Mouse (Mus musculus) forebrain, embryonic 11.5 days (tissue): ENCODE measurements at regions not wholly inside any gene's neighbourhood (a gene's known extent, or its start where the extent isn't known, plus 50 kb on each side); places are given as distances from the start of the nearest gene placed in this dataset.

Experiments
- ATAC-seq: fragments of 200-750 bp; cut with Nextera tagmentation; replicated peaks from 2 replicates; pipeline ENCODE4 v1.8.0; 2017; ENCODE audit warnings: moderate TSS enrichment; ENCODE audit not compliant: low FRiP score
- DNase-seq: peaks from one replicate; pipeline ENCODE4 v3.0.0-alpha.2; 2017; ENCODE audit warnings: low spot score
- H3K27ac ChIP-seq: fragments of 300-500 bp; sonication (generic); 2 replicates; pipeline ENCODE4 v1.5.1; 2014; ENCODE audit warnings: low read depth, low read length
- H3K27me3 ChIP-seq: fragments of 300-500 bp; sonication (generic); 2 replicates; pipeline ENCODE4 v1.6.1; 2014; ENCODE audit warnings: mild to moderate bottlenecking, low read length, mixed read lengths; ENCODE audit not compliant: control insufficient read depth, insufficient read depth
- H3K36me3 ChIP-seq: fragments of 300-500 bp; sonication (generic); 2 replicates; pipeline ENCODE4 v1.6.1; 2014; ENCODE audit warnings: mild to moderate bottlenecking, low read length, moderate library complexity, mixed read lengths; ENCODE audit not compliant: control insufficient read depth, insufficient read depth
- H3K4me1 ChIP-seq: fragments of 300-500 bp; sonication (generic); replicated peaks from 2 replicates; pipeline ENCODE4 v1.6.1; 2014; ENCODE audit warnings: low read length, mixed read lengths; ENCODE audit not compliant: control insufficient read depth, insufficient read depth
- H3K4me2 ChIP-seq: fragments of 300-500 bp; sonication (generic); 2 replicates; pipeline ENCODE4 v1.6.1; 2014; ENCODE audit warnings: low read depth, mild to moderate bottlenecking, low read length, moderate library complexity, mixed read lengths; ENCODE audit not compliant: severe bottlenecking
- H3K4me3 ChIP-seq: fragments of 300-500 bp; sonication (generic); 2 replicates; pipeline ENCODE4 v1.5.1; 2014; ENCODE audit warnings: low read depth, low read length
- H3K9ac ChIP-seq: fragments of 300-500 bp; sonication (generic); 2 replicates; pipeline ENCODE4 v1.6.1; 2014; ENCODE audit warnings: low read length
- H3K9me3 ChIP-seq: fragments of 300-500 bp; sonication (generic); 2 replicates; pipeline ENCODE4 v1.6.1; 2016; ENCODE audit warnings: low read length, mixed read lengths; ENCODE audit not compliant: control insufficient read depth
- WGBS: fragments of 180-500 bp; shearing (Covaris S2); extraction: QIAGEN DNeasy Blood & Tissue Kit; methylation state at CpG from one replicate; pipeline ENCODE4 v1.1.7; 2014; 5-methylcytosine and 5-hydroxymethylcytosine counted together

GRCm38 (mm10) chr9:43514731-43515458, 204.2 kb downstream of the Trim29 start:
- WGBS, result 90% methylated on average over 16 of the region's 16 CpGs
- Histone ChIP-seq H3K9ac (no peak overlapping the region), H3K27ac (no peak overlapping the region), H3K9me3 (no peaks in the 10 kb centered on the region), H3K4me2 (no peak overlapping the region), H3K4me1 (no peaks in the 10 kb centered on the region), H3K4me3 (no peak overlapping the region), H3K36me3 (no peaks in the 10 kb centered on the region), H3K27me3 (no peaks in the 10 kb centered on the region)
- no peak for DNase-seq
- ATAC-seq, result no peak

GRCm38 (mm10) chr9:43520931-43521330, 210.3 kb downstream of the Trim29 start:
- Histone ChIP-seq H3K9ac (no peak overlapping the region), H3K27ac (no peak overlapping the region), H3K4me1 (peaks cover 3% of the 10 kb centered on the region; the same call in 1 of the 2 replicates), H3K36me3 (no peaks in the 10 kb centered on the region), H3K9me3 (no peaks in the 10 kb centered on the region), H3K4me3 (no peak overlapping the region), H3K27me3 (no peaks in the 10 kb centered on the region), H3K4me2 (no peak overlapping the region)
- no peak for DNase-seq
- no peak for ATAC-seq
- WGBS, result 94% methylated on average over 3 of the region's 3 CpGs

- Histone ChIP-seq H3K4me2 (no peak overlapping the region), H3K36me3 (no peaks in the 10 kb centered on the region), H3K9me3 (no peaks in the 10 kb centered on the region), H3K4me3 (no peak overlapping the region), H3K9ac (no peak overlapping the region), H3K27ac (no peak overlapping the region), H3K4me1 (peaks cover 3% of the 10 kb centered on the region; the same call in 1 of the 2 replicates), H3K27me3 (no peaks in the 10 kb centered on the region)
- no peak for DNase-seq
- 73% methylated on average over 4 of the region's 4 CpGs for WGBS
- no peak for ATAC-seq
Observed at GRCm38 (mm10) chr9:43524947-43525565, 214.4 kb downstream of the Trim29 start.

- H3K9me3 ChIP-seq, result no peaks in the 10 kb centered on the region
- no peak overlapping the region for H3K9ac ChIP-seq
- DNase-seq (no peak), ATAC-seq (no peak)
- no peaks in the 10 kb centered on the region for H3K36me3 ChIP-seq
- no peak overlapping the region for H3K4me3 ChIP-seq
- H3K27ac ChIP-seq, result no peak overlapping the region
- no peak overlapping the region for H3K4me2 ChIP-seq
- WGBS, result 86% methylated on average over 2 of the region's 2 CpGs
- no peaks in the 10 kb centered on the region for H3K27me3 ChIP-seq
- H3K4me1 ChIP-seq, result no peaks in the 10 kb centered on the region
Observed at GRCm38 (mm10) chr9:43532187-43532586, 211.6 kb upstream of the Nectin1 start.

GRCm38 (mm10) chr9:43535967-43536366, 207.8 kb upstream of the Nectin1 start:
- Histone ChIP-seq H3K9me3 (no peaks in the 10 kb centered on the region), H3K4me1 (no peaks in the 10 kb centered on the region), H3K27ac (no peak overlapping the region), H3K27me3 (no peaks in the 10 kb centered on the region), H3K9ac (no peak overlapping the region), H3K36me3 (no peaks in the 10 kb centered on the region), H3K4me3 (no peak overlapping the region), H3K4me2 (no peak overlapping the region)
- 92% methylated on average over 7 of the region's 7 CpGs for WGBS
- ATAC-seq (no peak), DNase-seq (no peak)

- Histone ChIP-seq H3K4me3 (no peak overlapping the region), H3K9me3 (no peaks in the 10 kb centered on the region), H3K27ac (no peak overlapping the region), H3K27me3 (no peaks in the 10 kb centered on the region), H3K4me1 (no peaks in the 10 kb centered on the region), H3K4me2 (no peak overlapping the region), H3K9ac (no peak overlapping the region), H3K36me3 (no peaks in the 10 kb centered on the region)
- DNase-seq (no peak), ATAC-seq (no peak)
- WGBS, result 96% methylated on average over 11 of the region's 11 CpGs
Observed at GRCm38 (mm10) chr9:43537121-43537520, 206.7 kb upstream of the Nectin1 start.

- H3K4me3 ChIP-seq, result no peak overlapping the region
- H3K27me3 ChIP-seq, result no peaks in the 10 kb centered on the region
- no peaks in the 10 kb centered on the region for H3K9me3 ChIP-seq
- DNase-seq, result no peak
- H3K4me1 ChIP-seq, result peaks cover 3% of the 10 kb centered on the region
- ATAC-seq, result no peak
- WGBS, result 81% methylated on average over 3 of the region's 3 CpGs
- no peak overlapping the region for H3K27ac ChIP-seq
- H3K36me3 ChIP-seq, result no peaks in the 10 kb centered on the region
- no peak overlapping the region for H3K4me2 ChIP-seq
- H3K9ac ChIP-seq, result no peak overlapping the region
Observed at GRCm38 (mm10) chr9:43540131-43540530, 203.7 kb upstream of the Nectin1 start.

GRCm38 (mm10) chr9:43541234-43541633, 202.6 kb upstream of the Nectin1 start:
- Histone ChIP-seq H3K4me3 (no peak overlapping the region), H3K27me3 (no peaks in the 10 kb centered on the region), H3K4me2 (no peak overlapping the region), H3K9me3 (no peaks in the 10 kb centered on the region), H3K4me1 (peaks cover 5% of the 10 kb centered on the region), H3K27ac (no peak overlapping the region), H3K36me3 (no peaks in the 10 kb centered on the region), H3K9ac (no peak overlapping the region)
- no peak for DNase-seq
- ATAC-seq, result no peak
- 89% methylated on average over 8 of the region's 8 CpGs for WGBS
